Mouse (Mus musculus) embryonic facial prominence, embryonic 13.5 days (tissue): ENCODE results near the gene Prdm10. TPM values are rescaled to one million over a fixed set of nuclear protein-coding genes. Genes with fewer than 3 reads are reported as not detected.

ENCODE experiments used
- ATAC-seq: fragments of 200-750 bp; cut with Nextera tagmentation; 2 replicates; pipeline ENCODE4 v1.8.0; 2017; ENCODE audit warnings: low read depth; ENCODE audit not compliant: insufficient number of reproducible peaks, insufficient read depth, low FRiP score, low TSS enrichment
- H3K27ac ChIP-seq: fragments of 300-500 bp; sonication (generic); 2 replicates; pipeline ENCODE4 v1.5.1; 2015; ENCODE audit warnings: moderate library complexity, mild to moderate bottlenecking, inconsistent platforms
- H3K27me3 ChIP-seq: fragments of 300-500 bp; sonication (generic); 2 replicates; pipeline ENCODE4 v1.6.1; 2015; ENCODE audit warnings: mild to moderate bottlenecking, inconsistent platforms
- H3K36me3 ChIP-seq: fragments of 300-500 bp; sonication (generic); 2 replicates; pipeline ENCODE4 v1.6.1; 2015; ENCODE audit warnings: mild to moderate bottlenecking, inconsistent platforms
- H3K4me1 ChIP-seq: fragments of 300-500 bp; sonication (generic); 2 replicates; pipeline ENCODE4 v1.6.1; 2015; ENCODE audit warnings: inconsistent platforms
- H3K4me2 ChIP-seq: fragments of 300-500 bp; sonication (generic); 2 replicates; pipeline ENCODE4 v1.6.1; 2015; ENCODE audit warnings: moderate library complexity, mild to moderate bottlenecking, inconsistent platforms
- H3K4me3 ChIP-seq: fragments of 300-500 bp; sonication (generic); 2 replicates; pipeline ENCODE4 v1.5.1; 2015; ENCODE audit warnings: mild to moderate bottlenecking, inconsistent platforms
- H3K9ac ChIP-seq: fragments of 300-500 bp; sonication (generic); 2 replicates; pipeline ENCODE4 v1.6.1; 2015; ENCODE audit warnings: mild to moderate bottlenecking, inconsistent platforms
- H3K9me3 ChIP-seq: fragments of 300-500 bp; sonication (generic); 2 replicates; pipeline ENCODE4 v1.6.1; 2016; ENCODE audit warnings: inconsistent platforms
- WGBS: fragments of 180-500 bp; shearing (Covaris S2); methylation state at CpG from one replicate; pipeline ENCODE4 v1.1.7; 2015; ENCODE audit warnings: mixed read lengths; 5-methylcytosine and 5-hydroxymethylcytosine counted together
- polyA plus RNA-seq: library from polyadenylated mRNA; unstranded; fragments of >200 nt; fragmentation: Nextera tagmentation; extraction: Ambion mirVana; gene quantifications from 2 replicates; pipeline ENCODE4 v1.2.1, GENCODE M21; 2015

Prdm10 gene
- polyA plus RNA-seq, 1 experiment from 2014 or later, result 6.5 TPM

- Histone ChIP-seq H3K4me1 (no peaks in the 10 kb centered on the region), H3K9me3 (no peaks in the 10 kb centered on the region), H3K9ac (no peak overlapping the region), H3K36me3 (peaks cover 10% of the 10 kb centered on the region), H3K27ac (no peak overlapping the region), H3K4me2 (no peak overlapping the region), H3K4me3 (no peak overlapping the region), H3K27me3 (no peaks in the 10 kb centered on the region)
- ATAC-seq, result no peak
- 92% methylated on average over 6 of the region's 6 CpGs for WGBS
Measured at GRCm38 (mm10) chr9:31334991-31335390, 54.7 kb downstream of the Prdm10 start.

GRCm38 (mm10) chr9:31344289-31344831 is 64.0 kb downstream of the Prdm10 start:
- no peak overlapping the region for H3K9ac ChIP-seq
- peaks cover 7% of the 10 kb centered on the region for H3K36me3 ChIP-seq
- no peaks in the 10 kb centered on the region for H3K9me3 ChIP-seq
- peaks cover 23% of the 10 kb centered on the region for H3K4me1 ChIP-seq
- no peaks in the 10 kb centered on the region for H3K27me3 ChIP-seq
- no peak overlapping the region for H3K4me2 ChIP-seq
- no peak overlapping the region for H3K27ac ChIP-seq
- no peak overlapping the region for H3K4me3 ChIP-seq
- no peak for ATAC-seq
- WGBS, result 66% methylated on average over 11 of the region's 11 CpGs

- WGBS, result 73% methylated on average over 15 of the region's 15 CpGs
- Histone ChIP-seq H3K4me1 (peaks cover 23% of the 10 kb centered on the region), H3K9ac (no peak overlapping the region), H3K4me3 (no peak overlapping the region), H3K4me2 (no peak overlapping the region), H3K27me3 (no peaks in the 10 kb centered on the region), H3K27ac (no peak overlapping the region), H3K36me3 (peaks cover 14% of the 10 kb centered on the region), H3K9me3 (no peaks in the 10 kb centered on the region)
- no peak for ATAC-seq
Measured at GRCm38 (mm10) chr9:31346575-31347080, 66.3 kb downstream of the Prdm10 start.

GRCm38 (mm10) chr9:31348458-31348857 is 68.1 kb downstream of the Prdm10 start:
- H3K36me3 ChIP-seq, result peaks cover 27% of the 10 kb centered on the region
- H3K4me2 ChIP-seq, result no peak overlapping the region
- no peak overlapping the region for H3K27ac ChIP-seq
- no peaks in the 10 kb centered on the region for H3K9me3 ChIP-seq
- no peak for ATAC-seq
- H3K9ac ChIP-seq, result no peak overlapping the region
- no peaks in the 10 kb centered on the region for H3K27me3 ChIP-seq
- H3K4me1 ChIP-seq, result peaks cover 6% of the 10 kb centered on the region
- H3K4me3 ChIP-seq, result no peak overlapping the region
- 69% methylated on average over 4 of the region's 4 CpGs for WGBS

GRCm38 (mm10) chr9:31348915-31349314 is 68.6 kb downstream of the Prdm10 start:
- 69% methylated on average over 11 of the region's 11 CpGs for WGBS
- Histone ChIP-seq H3K4me3 (no peak overlapping the region), H3K9ac (no peak overlapping the region), H3K4me2 (no peak overlapping the region), H3K27me3 (no peaks in the 10 kb centered on the region), H3K27ac (no peak overlapping the region), H3K36me3 (peaks cover 28% of the 10 kb centered on the region), H3K9me3 (no peaks in the 10 kb centered on the region), H3K4me1 (peaks cover 4% of the 10 kb centered on the region; the same call in 1 of the 2 replicates)
- ATAC-seq, result no peak

DNA sequence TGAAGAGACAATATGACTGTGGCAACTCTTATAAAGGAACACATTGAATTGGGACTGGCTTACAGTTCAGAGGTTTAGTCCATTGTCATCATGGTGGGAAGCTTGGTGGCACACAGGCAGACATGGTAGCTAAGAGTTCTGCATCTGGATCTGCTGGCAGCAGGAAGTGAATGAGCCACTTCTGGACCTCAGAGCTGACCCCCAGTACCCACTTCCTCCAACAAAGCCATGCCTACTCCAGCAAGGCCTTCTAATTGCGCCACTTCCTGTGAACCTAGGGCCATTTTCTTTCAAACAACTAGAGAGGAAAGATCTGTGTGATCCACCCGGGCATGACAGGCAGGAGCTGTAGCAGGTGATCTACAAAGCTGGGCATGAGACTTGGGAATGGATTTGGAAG is 72.4 kb downstream of the Prdm10 start:
- no peak for ATAC-seq
- Histone ChIP-seq H3K9ac (no peak overlapping the region), H3K4me3 (no peak overlapping the region), H3K4me2 (no peak overlapping the region), H3K9me3 (no peaks in the 10 kb centered on the region), H3K27me3 (no peaks in the 10 kb centered on the region), H3K27ac (no peak overlapping the region), H3K4me1 (no peaks in the 10 kb centered on the region), H3K36me3 (peaks cover 49% of the 10 kb centered on the region)
- 88% methylated on average over 2 of the region's 2 CpGs for WGBS

GRCm38 (mm10) chr9:31353518-31353917 is 73.2 kb downstream of the Prdm10 start:
- Histone ChIP-seq H3K27me3 (no peaks in the 10 kb centered on the region), H3K4me2 (no peak overlapping the region), H3K27ac (no peak overlapping the region), H3K9me3 (no peaks in the 10 kb centered on the region), H3K9ac (no peak overlapping the region), H3K4me3 (no peak overlapping the region), H3K36me3 (peaks cover 55% of the 10 kb centered on the region), H3K4me1 (no peaks in the 10 kb centered on the region)
- WGBS, result 86% methylated on average over 10 of the region's 10 CpGs
- ATAC-seq, result no peak

DNA sequence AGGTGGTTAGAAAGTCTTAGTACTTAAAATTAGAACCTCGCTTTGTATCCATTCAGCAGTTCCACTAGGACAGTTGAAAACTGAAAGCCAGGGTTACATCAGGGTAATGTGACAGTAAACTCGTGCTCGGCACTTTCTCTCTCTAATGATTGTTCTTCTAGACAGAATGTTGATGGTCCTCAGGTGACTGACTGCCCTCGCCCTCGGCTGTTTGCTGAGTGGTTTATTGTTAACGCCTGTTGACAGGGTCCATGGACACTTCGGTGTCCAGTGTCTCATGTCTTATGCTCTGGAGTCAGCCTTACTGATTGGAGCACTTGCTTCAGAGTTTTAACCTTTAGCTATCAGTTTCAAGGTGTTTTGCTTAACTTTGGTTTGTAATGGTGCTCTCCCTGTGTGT is 73.7 kb downstream of the Prdm10 start:
- H3K36me3 ChIP-seq, result peaks cover 59% of the 10 kb centered on the region
- no peaks in the 10 kb centered on the region for H3K9me3 ChIP-seq
- WGBS, result 86% methylated on average over 7 of the region's 7 CpGs
- H3K9ac ChIP-seq, result no peak overlapping the region
- ATAC-seq, result no peak
- no peaks in the 10 kb centered on the region for H3K4me1 ChIP-seq
- no peak overlapping the region for H3K4me3 ChIP-seq
- no peak overlapping the region for H3K27ac ChIP-seq
- H3K27me3 ChIP-seq, result no peaks in the 10 kb centered on the region
- no peak overlapping the region for H3K4me2 ChIP-seq

- Histone ChIP-seq H3K4me1 (no peaks in the 10 kb centered on the region), H3K27ac (no peak overlapping the region), H3K27me3 (no peaks in the 10 kb centered on the region), H3K4me2 (no peak overlapping the region), H3K36me3 (peaks cover 54% of the 10 kb centered on the region), H3K9me3 (no peaks in the 10 kb centered on the region), H3K4me3 (no peak overlapping the region), H3K9ac (no peak overlapping the region)
- WGBS, result 90% methylated on average over 9 of the region's 9 CpGs
- ATAC-seq, result no peak
Measured at GRCm38 (mm10) chr9:31363698-31364609, 83.6 kb downstream of the Prdm10 start.

- Histone ChIP-seq H3K4me2 (no peak overlapping the region), H3K27me3 (no peaks in the 10 kb centered on the region), H3K36me3 (peaks cover 46% of the 10 kb centered on the region), H3K4me3 (no peak overlapping the region), H3K27ac (no peak overlapping the region), H3K9ac (no peak overlapping the region), H3K4me1 (no peaks in the 10 kb centered on the region), H3K9me3 (no peaks in the 10 kb centered on the region)
- ATAC-seq, result no peak
- WGBS, result 83% methylated on average over 8 of the region's 8 CpGs
Measured at GRCm38 (mm10) chr9:31365086-31365485, 84.7 kb downstream of the Prdm10 start.

- Histone ChIP-seq H3K9ac (no peak overlapping the region), H3K27me3 (no peaks in the 10 kb centered on the region), H3K27ac (no peak overlapping the region), H3K4me1 (no peaks in the 10 kb centered on the region), H3K36me3 (peaks cover 42% of the 10 kb centered on the region), H3K9me3 (no peaks in the 10 kb centered on the region), H3K4me2 (no peak overlapping the region), H3K4me3 (no peak overlapping the region)
- WGBS, result 90% methylated on average over 3 of the region's 3 CpGs
- ATAC-seq, result no peak
Measured at GRCm38 (mm10) chr9:31371740-31372139, 91.4 kb downstream of the Prdm10 start.

GRCm38 (mm10) chr9:31376661-31377060 is 96.3 kb downstream of the Prdm10 start:
- H3K4me1 ChIP-seq, result no peaks in the 10 kb centered on the region
- no peak overlapping the region for H3K9ac ChIP-seq
- no peak for ATAC-seq

More at GRCm38 (mm10) chr9:31376661-31377060, 96.3 kb downstream of the Prdm10 start:
- Histone ChIP-seq H3K27me3 (no peaks in the 10 kb centered on the region), H3K27ac (no peak overlapping the region), H3K36me3 (peaks cover 28% of the 10 kb centered on the region), H3K9me3 (no peaks in the 10 kb centered on the region), H3K4me2 (no peak overlapping the region), H3K4me3 (no peak overlapping the region)
